Mouse (Mus musculus) left cerebral cortex, adult 11 months (tissue): ENCODE results near the gene Gm10031.

Source experiments
- DNase-seq: peaks from one replicate; pipeline ENCODE4 v3.0.0; 2022; ENCODE audit warnings: low spot score

Gm10031 gene

GRCm38 (mm10) chr1:156539787-156540560 lies 16.2 kb downstream of the Gm10031 start:
- DNase-seq: no peak

GRCm38 (mm10) chr1:156543999-156544398 lies 20.2 kb downstream of the Gm10031 start:
- DNase-seq: no peak

DNA sequence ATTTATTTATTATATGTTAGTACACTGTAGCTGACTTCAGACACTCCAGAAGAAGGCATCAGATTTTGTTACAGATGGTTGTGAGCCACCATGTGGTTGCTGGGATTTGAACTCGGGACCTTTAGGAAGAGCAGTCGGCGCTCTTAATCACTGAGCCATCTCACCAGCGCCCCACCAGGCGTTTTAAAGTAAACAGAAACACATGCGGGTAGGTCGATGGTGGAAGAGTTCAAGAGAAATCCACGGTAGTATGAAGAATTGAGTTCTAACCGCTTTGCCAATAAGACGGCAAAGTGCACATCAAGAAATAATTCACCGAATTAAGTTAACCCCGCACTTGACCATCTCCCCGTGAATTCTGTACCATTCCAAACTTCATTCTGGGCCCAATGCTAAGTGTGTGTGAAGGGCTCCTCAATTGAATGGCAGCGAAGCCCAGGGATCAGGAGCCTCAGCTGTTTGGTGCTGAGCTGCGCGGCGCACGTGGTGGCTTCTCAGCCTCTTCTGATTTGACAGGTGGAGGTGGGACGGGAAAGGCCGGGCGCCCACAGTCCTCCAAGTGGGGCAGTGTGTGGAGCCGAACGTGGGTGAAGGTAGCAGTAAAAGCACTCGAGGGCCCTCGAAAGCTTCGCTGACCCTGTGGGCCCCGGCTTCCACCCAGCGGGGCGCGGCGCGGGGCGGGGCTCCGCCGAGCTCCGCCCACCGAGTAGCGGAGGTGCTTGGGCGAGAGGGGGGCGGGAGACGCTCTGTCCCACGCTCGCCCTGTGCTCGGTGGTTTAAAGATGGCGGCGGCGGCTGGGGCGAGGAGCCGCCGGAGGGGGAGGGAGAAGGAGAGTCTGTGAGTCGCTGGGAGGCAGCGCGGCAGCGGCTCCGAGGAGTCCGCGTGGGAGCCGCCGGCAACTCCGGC lies 34.5 kb downstream of the Gm10031 start, which contains the start of gene Abl2:
Abl2 (plus strand) TSS at position 763 of the 907 bp plus-strand sequence.
- peak; percentile 77 for DNase-seq

- peak; percentile 37 for DNase-seq
Measured at GRCm38 (mm10) chr1:156558950-156559640, 35.3 kb downstream of the Gm10031 start.

- no peak for DNase-seq
Measured at GRCm38 (mm10) chr1:156559641-156560020, 35.8 kb downstream of the Gm10031 start.

- no peak for DNase-seq
Measured at GRCm38 (mm10) chr1:156560500-156560899, 36.7 kb downstream of the Gm10031 start.

DNA sequence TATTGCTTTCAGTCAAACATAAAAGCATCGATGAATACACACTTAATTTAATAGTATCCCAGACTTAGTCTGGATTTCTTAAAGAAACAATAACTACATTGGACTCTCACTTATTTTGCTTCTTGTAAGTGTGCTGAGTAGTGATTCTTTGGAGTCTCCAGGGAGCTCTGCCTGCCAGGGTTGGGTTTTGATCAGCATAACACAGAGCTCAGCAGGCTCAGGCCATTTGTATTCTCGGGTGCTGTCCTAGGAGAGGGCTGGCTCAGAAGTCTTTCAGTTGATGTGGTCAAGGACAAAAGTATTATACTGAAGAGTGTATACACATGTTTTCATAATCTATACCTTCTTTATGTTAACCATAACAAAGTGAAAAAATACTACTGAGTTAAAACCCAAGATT lies 41.5 kb downstream of the Gm10031 start:
- DNase-seq: no peak

DNA sequence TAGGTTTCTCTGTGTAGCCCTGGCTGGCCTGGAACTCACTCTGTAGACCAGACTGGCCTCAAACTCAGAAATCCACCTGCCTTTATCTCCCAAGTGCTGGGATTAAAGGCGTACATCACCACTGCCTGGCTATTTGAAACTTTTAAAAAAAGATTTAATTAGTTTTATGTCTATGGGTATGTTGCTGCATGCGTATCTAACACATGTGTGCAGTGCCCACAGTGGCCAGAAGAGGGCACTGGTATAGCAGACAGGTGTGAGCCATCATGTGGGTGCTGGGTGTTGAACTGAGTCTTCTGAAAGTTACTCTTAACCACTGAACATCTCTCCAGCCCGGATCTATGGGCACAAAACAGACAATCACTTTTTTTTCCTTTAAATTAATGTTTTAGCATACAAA lies 42.3 kb downstream of the Gm10031 start:
- DNase-seq: no peak

DNA sequence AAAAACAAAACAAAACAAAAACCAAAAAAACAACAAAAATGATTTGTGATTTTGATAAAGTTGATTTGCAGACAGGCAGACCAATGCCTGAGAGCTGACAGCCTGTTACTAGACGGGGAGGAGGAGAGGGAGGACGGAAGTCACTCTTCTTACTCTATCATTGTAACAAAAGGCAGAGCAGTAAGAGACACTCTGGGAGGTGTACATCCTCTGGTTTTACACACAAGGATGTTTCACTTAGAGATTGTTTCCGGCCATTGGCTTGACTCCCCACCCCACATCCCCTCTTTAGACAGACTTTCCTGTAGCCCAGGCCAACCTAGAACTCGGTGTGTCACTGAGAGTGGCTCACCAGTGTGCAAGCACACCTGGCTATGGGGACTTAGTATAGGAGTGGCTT lies 45.8 kb downstream of the Gm10031 start:
- no peak for DNase-seq

- DNase-seq: no peak
Measured at GRCm38 (mm10) chr1:156572952-156573351, 49.1 kb downstream of the Gm10031 start.
